Mouse (Mus musculus): Measurements from ENCODE around the gene Gm15155.
"Not testable (repeated sequence)": the region's sequence is repeated elsewhere in the genome, so short reads cannot be mapped to it uniquely, and the experiment has no call there.

Gene Gm15155

GRCm38 (mm10) chrX:155624341-155624841, at the start of gene Gm15155:
TSS of gene Gm15155 (plus strand) at chrX:155624741.
- DNase-seq (ENCODE audit: extremely low read depth, insufficient read length, low spot score), result peak; percentile 1

- no peak for DNase-seq (ENCODE audit: extremely low read depth, insufficient read length, low spot score)
Measured at GRCm38 (mm10) chrX:155579791-155580190, 44.8 kb upstream of the Gm15155 start.

- DNase-seq (ENCODE audit: extremely low read depth, insufficient read length, low spot score), result no peak
Measured at GRCm38 (mm10) chrX:155584586-155584985, 40.0 kb upstream of the Gm15155 start.

- no peak for DNase-seq (ENCODE audit: extremely low read depth, insufficient read length, low spot score)
Measured at GRCm38 (mm10) chrX:155591490-155591889, 33.1 kb upstream of the Gm15155 start.

GRCm38 (mm10) chrX:155592467-155592866, 32.1 kb upstream of the Gm15155 start:
- DNase-seq (ENCODE audit: extremely low read depth, insufficient read length, low spot score), result peak; percentile 21

GRCm38 (mm10) chrX:155594685-155595084, 29.9 kb upstream of the Gm15155 start:
- DNase-seq (ENCODE audit: extremely low read depth, insufficient read length, low spot score), result no peak

GRCm38 (mm10) chrX:155596390-155596789, 28.2 kb upstream of the Gm15155 start:
- no peak for DNase-seq (ENCODE audit: extremely low read depth, insufficient read length, low spot score)

GRCm38 (mm10) chrX:155601196-155601595, 23.3 kb upstream of the Gm15155 start:
- DNase-seq (ENCODE audit: extremely low read depth, insufficient read length, low spot score), result no peak

GRCm38 (mm10) chrX:155622527-155622926, 2.0 kb upstream of the Gm15155 start:
- no peak for DNase-seq (ENCODE audit: extremely low read depth, insufficient read length, low spot score)

GRCm38 (mm10) chrX:155622961-155623599, 1.5 kb upstream of the Gm15155 start:
- no peak for DNase-seq (ENCODE audit: extremely low read depth, insufficient read length, low spot score)

- DNase-seq (ENCODE audit: extremely low read depth, insufficient read length, low spot score), result no peak
Measured at GRCm38 (mm10) chrX:155623701-155624281, 750 bp upstream of the Gm15155 start, which contains the start of gene Ptchd1. TSS of gene Ptchd1 (minus strand) at chrX:155623814.

- DNase-seq (ENCODE audit: extremely low read depth, insufficient read length, low spot score), result no peak
Measured at GRCm38 (mm10) chrX:155624895-155625294, 354 bp downstream of the Gm15155 start.

GRCm38 (mm10) chrX:155625671-155626196, 1.2 kb downstream of the Gm15155 start:
- DNase-seq (ENCODE audit: extremely low read depth, insufficient read length, low spot score), result no peak

- DNase-seq (ENCODE audit: extremely low read depth, insufficient read length, low spot score), result no peak
Measured at GRCm38 (mm10) chrX:155643975-155644374, 19.4 kb downstream of the Gm15155 start.

- no peak for DNase-seq (ENCODE audit: extremely low read depth, insufficient read length, low spot score)
Measured at GRCm38 (mm10) chrX:155645975-155646374, 21.4 kb downstream of the Gm15155 start.

- DNase-seq (ENCODE audit: extremely low read depth, insufficient read length, low spot score), result no peak
Measured at GRCm38 (mm10) chrX:155657971-155658370, 33.4 kb downstream of the Gm15155 start.

GRCm38 (mm10) chrX:155690440-155690839, 65.9 kb downstream of the Gm15155 start:
- DNase-seq (ENCODE audit: extremely low read depth, insufficient read length, low spot score), result not testable (repeated sequence)

GRCm38 (mm10) chrX:155724157-155724556, 99.6 kb downstream of the Gm15155 start:
- no peak for DNase-seq (ENCODE audit: extremely low read depth, insufficient read length, low spot score)

- DNase-seq (ENCODE audit: extremely low read depth, insufficient read length, low spot score), result no peak
Measured at GRCm38 (mm10) chrX:155728387-155728786, 103.8 kb downstream of the Gm15155 start.

GRCm38 (mm10) chrX:155888118-155888517, 263.6 kb downstream of the Gm15155 start:
- DNase-seq (ENCODE audit: extremely low read depth, insufficient read length, low spot score), result no peak

GRCm38 (mm10) chrX:155900040-155900439, 275.5 kb downstream of the Gm15155 start:
- no peak for DNase-seq (ENCODE audit: extremely low read depth, insufficient read length, low spot score)

- no peak for DNase-seq (ENCODE audit: extremely low read depth, insufficient read length, low spot score)
Measured at GRCm38 (mm10) chrX:155901742-155902141, 277.2 kb downstream of the Gm15155 start.
